Mouse (Mus musculus) lung, adult 2 months (tissue): ENCODE measurements around the gene Adipor2.

Source experiments
- CTCF ChIP-seq: fragments of 200-500 bp; IDR thresholded peaks from 2 replicates; pipeline ENCODE4 v1.5.1; 2011; ENCODE audit warnings: mild to moderate bottlenecking, low read length, control low read depth; ENCODE audit not compliant: insufficient read depth
- POLR2A ChIP-seq: fragments of 200-500 bp; IDR thresholded peaks from 2 replicates; pipeline ENCODE4 v1.6.1; 2011; ENCODE audit warnings: low read depth, mild to moderate bottlenecking, control low read depth, low read length, borderline replicate concordance; ENCODE audit errors: extremely low read depth

GRCm38 (mm10) chr6:119404854-119405253 lies 12.7 kb downstream of the Adipor2 start:
- TF ChIP-seq CTCF = no peak
- no peak for TF ChIP-seq POLR2A
